Mouse (Mus musculus): ENCODE data around the gene Exoc1.
A peak's percentile ranks its signal among the peaks of the same experiment; 100 is the strongest.

The Exoc1 gene

DNA sequence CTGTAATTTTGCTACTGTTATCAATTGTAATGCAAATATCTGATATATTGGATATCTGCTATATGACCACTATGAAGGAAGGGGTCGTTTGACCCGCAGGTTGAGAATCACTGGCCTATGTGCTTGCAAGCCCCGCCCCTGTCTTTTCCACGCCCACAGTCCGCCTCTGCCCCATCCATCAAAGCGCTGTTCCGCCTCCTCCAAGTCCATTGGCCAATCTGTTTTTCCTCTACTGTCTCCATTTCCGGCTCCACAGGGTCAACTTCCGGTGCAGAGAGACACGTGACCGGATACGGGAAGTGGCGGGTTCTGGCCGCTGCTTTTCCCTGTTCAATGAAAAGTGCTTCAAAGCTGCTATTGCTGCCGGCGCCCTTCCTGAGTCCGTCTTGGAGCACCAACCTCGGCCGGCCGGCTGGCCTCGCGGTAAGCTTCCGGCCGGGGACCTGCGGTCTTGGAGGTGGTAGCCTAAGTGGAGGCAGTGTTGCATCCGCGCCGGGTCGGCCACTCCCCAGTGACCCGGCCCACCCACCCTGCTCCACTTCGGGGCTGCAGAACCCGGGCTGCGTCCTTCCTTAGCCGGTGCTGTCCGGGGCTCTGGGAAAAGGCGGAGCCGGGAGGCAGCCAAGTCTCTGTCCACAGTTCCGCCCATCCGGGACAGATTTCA is at the start of gene Exoc1:
TSS of gene Exoc1 (plus strand) at position 272 of the 664 bp plus-strand sequence.
- DNase-seq: peak; percentile 96

GRCm38 (mm10) chr5:76483811-76484210 is 45.3 kb upstream of the Exoc1 start, which contains the start of gene Gm7271:
Gene Gm7271 (plus strand): TSS chr5:76484040.
- DNase-seq: no peak

DNA sequence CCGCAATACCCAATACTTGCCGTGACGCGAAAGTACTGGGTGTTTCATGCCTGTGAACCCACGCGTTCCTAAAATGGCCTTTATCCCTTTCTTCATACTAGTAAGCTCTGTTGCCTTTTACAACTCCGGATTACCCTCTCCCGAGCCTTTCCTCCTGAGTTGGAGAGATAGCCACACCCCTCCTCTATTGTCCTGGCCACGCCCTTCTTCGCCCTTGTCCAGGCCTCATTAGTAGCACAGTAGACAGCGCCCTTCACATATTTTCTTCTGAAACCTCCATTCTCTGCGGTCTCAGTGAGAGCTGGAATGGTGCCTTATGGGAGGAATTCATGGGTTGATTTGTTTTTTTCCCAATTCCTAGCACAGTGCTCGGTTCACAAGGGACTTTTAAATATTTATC is 34.0 kb upstream of the Exoc1 start:
- DNase-seq: no peak

GRCm38 (mm10) chr5:76522446-76522845 is 6.7 kb upstream of the Exoc1 start:
- DNase-seq: no peak

DNA sequence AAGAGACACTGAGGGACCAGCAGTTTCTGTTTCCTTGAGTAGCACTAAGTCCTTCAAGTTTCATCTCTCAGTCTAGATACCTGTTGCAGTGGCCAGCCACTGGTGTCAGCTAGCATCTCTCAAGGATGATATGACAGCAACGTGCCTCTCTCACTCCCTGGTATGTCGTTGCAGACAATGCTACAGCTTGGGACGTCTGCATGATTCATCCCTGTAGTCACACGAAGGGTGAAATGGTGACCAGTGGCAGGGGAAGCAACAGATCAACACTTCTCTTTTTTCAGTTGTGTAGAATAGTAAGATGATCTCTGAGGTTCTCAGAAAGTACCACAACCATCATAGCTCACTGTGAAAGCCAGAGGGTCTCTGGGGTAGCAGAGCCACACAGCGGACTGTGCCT is 4.5 kb upstream of the Exoc1 start:
- no peak for DNase-seq

DNA sequence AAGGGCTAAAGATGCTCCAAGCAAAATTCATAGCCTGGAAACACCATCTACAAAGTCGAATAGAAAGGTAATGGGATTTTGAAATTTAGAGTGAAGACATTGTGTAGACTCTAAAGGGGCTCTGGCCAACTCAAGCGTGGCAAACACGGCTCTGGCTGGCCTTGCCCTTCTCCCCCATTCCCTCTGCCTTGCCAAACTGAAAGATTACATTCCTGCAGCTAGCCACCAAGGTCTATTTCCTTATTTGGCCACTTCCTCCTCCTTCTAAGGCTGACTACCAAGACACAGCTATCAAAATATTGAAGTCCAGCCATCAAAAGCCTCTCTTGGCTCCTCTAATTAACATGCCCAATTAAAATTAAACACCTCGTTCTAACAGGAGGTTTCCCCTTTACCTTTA is 4.0 kb upstream of the Exoc1 start:
- DNase-seq: no peak

- no peak for DNase-seq
Measured at GRCm38 (mm10) chr5:76525829-76526228, 3.3 kb upstream of the Exoc1 start.

GRCm38 (mm10) chr5:76529704-76530066 is 574 bp downstream of the Exoc1 start:
- DNase-seq: no peak

GRCm38 (mm10) chr5:76533186-76533585 is 4.1 kb downstream of the Exoc1 start:
- DNase-seq: peak; percentile 20

DNA sequence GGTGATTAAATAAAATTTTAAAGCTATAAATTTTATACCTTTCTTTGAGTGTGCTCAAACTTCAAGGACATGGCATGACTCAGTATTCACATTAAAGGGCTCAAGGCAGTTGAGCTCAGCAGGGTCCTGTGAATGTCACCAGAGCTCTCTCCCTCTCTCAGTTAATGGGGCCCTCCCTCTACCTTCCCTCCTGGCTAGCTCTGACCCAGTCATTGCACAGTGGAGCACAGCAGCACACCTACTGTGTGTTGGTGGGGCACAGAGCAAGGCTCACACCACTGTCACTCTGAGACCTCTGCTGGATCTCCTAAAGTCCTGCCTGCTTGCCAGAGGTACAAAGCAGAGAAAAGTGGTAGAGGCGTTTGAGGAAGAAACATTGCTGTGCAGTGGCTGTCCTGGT is 7.1 kb downstream of the Exoc1 start:
- DNase-seq: no peak

- no peak for DNase-seq
Measured at GRCm38 (mm10) chr5:76537578-76537977, 8.5 kb downstream of the Exoc1 start.

DNA sequence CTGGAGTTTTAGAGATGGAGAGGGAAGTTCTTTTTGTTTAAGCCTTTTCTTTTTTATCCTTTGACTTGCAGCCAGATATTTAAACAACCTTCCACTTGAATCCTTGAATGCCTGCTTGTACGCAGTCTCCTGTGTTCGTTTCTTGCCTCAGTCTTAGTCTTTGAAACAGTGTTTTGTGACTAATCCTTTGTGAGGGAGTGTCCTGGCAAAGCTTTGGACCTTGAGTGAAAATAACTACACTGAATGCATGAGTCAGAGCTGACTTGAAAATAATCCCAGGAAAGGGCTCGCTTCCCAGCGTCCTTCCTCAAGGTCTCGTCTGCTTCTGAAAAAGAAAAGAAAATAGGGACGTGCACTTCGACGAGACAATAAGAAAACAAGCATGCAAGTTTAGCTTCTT is 11.1 kb downstream of the Exoc1 start:
- DNase-seq: no peak

GRCm38 (mm10) chr5:76540842-76541241 is 11.7 kb downstream of the Exoc1 start:
- DNase-seq: no peak

GRCm38 (mm10) chr5:76543200-76543599 is 14.1 kb downstream of the Exoc1 start:
- DNase-seq: no peak

GRCm38 (mm10) chr5:76550426-76550825 is 21.3 kb downstream of the Exoc1 start:
- DNase-seq: no peak

- peak; percentile 76 for DNase-seq
Measured at GRCm38 (mm10) chr5:76565321-76565720, 36.2 kb downstream of the Exoc1 start.

GRCm38 (mm10) chr5:76574251-76574650 is 45.1 kb downstream of the Exoc1 start:
- DNase-seq: no peak

GRCm38 (mm10) chr5:76577026-76577425 is 47.9 kb downstream of the Exoc1 start:
- no peak for DNase-seq

- no peak for DNase-seq
Measured at GRCm38 (mm10) chr5:76585378-76585777, 56.3 kb downstream of the Exoc1 start.

GRCm38 (mm10) chr5:76588551-76589283 is 59.6 kb downstream of the Exoc1 start, which contains the start of gene Cep135:
Gene Cep135 (plus strand): TSS chr5:76588698.
- peak; percentile 96 for DNase-seq

GRCm38 (mm10) chr5:76589311-76589710 is 60.2 kb downstream of the Exoc1 start:
- DNase-seq: peak; percentile 11

DNA sequence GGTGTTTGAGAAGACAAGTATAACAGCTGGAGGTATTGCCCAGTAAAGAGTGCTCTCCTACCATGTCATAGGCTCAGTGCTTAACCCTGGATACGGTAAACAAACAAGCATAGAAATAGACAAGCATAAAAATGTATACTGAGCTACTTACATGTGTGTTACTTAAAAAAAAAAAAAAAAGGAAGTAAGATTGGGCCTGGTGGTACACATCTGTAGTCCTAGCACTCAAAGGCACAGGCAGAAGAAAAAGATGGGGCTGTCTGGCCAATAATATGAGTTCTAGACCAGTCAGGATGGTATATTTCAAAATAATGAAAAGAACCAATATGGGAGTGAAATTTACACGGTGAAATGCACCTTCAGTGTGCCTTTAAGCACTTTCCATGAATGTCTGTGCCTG is 60.9 kb downstream of the Exoc1 start:
- DNase-seq: no peak

GRCm38 (mm10) chr5:76591885-76592284 is 62.8 kb downstream of the Exoc1 start:
- no peak for DNase-seq

- no peak for DNase-seq
Measured at GRCm38 (mm10) chr5:76609702-76610370, 80.7 kb downstream of the Exoc1 start.
